Mouse (Mus musculus): Measurements from ENCODE around the gene Srsf6. TPM values are rescaled to one million over a fixed set of nuclear protein-coding genes. Genes with fewer than 3 reads are reported as not detected.

The Srsf6 gene
- polyA plus RNA-seq, 1 experiment from 2014 or later: 217 TPM

DNA sequence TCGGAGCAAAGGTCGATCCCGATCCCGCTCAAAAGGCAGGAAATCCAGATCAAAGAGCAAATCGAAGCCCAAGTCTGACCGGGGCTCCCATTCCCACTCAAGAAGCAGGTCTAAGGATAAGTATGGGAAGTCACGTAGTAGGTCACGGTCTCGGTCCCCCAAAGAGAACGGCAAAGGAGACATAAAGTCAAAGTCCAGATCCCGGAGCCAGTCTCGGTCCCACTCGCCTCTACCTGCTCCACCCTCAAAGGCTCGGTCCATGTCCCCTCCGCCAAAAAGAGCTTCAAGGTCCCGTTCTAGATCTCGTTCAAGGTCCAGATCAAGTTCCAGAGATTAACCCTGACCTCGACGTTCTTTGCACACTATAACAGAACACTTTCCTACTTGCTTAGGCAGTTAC is 3.1 kb downstream of the Srsf6 start:
- peaks cover 63% of the 10 kb centered on the region for H3K36me3 ChIP-seq
- ATAC-seq (ENCODE audit: borderline replicate concordance, extremely low read depth, low FRiP score, low TSS enrichment): no peak
- 90% methylated on average over 19 of the region's 19 CpGs for WGBS

DNA sequence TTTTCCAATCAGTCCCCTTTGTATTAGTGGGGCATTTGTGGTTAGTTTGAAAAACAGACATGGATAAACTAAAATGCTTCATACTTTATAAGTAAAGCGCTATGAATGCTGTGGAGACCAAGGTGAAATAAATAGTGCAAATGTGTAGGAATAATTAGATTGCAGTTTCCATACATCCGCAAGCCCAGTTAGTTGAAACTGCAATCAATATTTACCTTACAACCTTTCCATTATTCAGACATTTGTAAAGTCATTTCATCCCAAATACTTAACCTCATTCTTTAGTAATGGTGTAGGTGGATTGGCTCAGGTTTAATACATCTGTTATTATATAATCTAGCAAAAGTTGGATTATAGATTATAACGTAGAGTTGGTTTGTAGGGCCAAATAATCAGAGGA is 4.4 kb downstream of the Srsf6 start:
- H3K4me2 ChIP-seq: no peak overlapping the region
- H3K9ac ChIP-seq: no peak overlapping the region
- ATAC-seq (ENCODE audit: borderline replicate concordance, extremely low read depth, low FRiP score, low TSS enrichment): no peak
- peaks cover 11% of the 10 kb centered on the region for H3K4me1 ChIP-seq
- H3K9me3 ChIP-seq: no peaks in the 10 kb centered on the region
- 91% methylated on average over 3 of the region's 3 CpGs for WGBS
- no peak overlapping the region for H3K27ac ChIP-seq
- H3K36me3 ChIP-seq: peaks cover 75% of the 10 kb centered on the region
- H3K4me3 ChIP-seq: no peak overlapping the region
- no peaks in the 10 kb centered on the region for H3K27me3 ChIP-seq

More for the DNA sequence above, 3.1 kb downstream of the Srsf6 start:
- no peak overlapping the region for H3K4me2 ChIP-seq
- no peak overlapping the region for H3K9ac ChIP-seq
- H3K4me1 ChIP-seq: peaks cover 11% of the 10 kb centered on the region
- H3K4me3 ChIP-seq: no peak overlapping the region
- no peaks in the 10 kb centered on the region for H3K9me3 ChIP-seq
- H3K27me3 ChIP-seq: peaks cover 4% of the 10 kb centered on the region
- no peak overlapping the region for H3K27ac ChIP-seq

DNA sequence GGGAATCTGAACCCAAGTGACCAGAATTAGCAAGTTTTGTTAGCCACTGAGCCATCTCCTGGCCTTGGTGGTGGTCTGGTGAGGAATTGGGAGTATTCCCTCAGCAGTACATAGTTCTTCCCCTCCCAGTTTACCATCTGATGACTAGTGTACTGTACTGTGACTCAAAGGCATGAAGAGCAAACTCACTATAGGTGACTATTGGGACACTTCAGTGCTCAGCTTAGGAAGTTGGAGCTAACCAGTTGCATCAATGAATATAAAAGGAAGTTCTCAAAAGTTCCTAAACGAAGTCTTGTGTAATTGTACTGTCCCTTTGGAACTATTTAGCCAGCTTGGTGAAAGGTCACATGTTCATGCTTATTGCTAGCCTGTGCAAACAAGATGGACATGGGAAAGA is 8.2 kb downstream of the Srsf6 start:
- Histone ChIP-seq H3K36me3 (peaks cover 58% of the 10 kb centered on the region), H3K27me3 (peaks cover 22% of the 10 kb centered on the region), H3K4me1 (peaks cover 8% of the 10 kb centered on the region), H3K4me2 (no peak overlapping the region), H3K27ac (no peak overlapping the region), H3K9me3 (no peaks in the 10 kb centered on the region), H3K4me3 (no peak overlapping the region), H3K9ac (no peak overlapping the region)
- 64% methylated on average over 1 of the region's 1 CpGs for WGBS
- ATAC-seq (ENCODE audit: borderline replicate concordance, extremely low read depth, low FRiP score, low TSS enrichment): no peak

DNA sequence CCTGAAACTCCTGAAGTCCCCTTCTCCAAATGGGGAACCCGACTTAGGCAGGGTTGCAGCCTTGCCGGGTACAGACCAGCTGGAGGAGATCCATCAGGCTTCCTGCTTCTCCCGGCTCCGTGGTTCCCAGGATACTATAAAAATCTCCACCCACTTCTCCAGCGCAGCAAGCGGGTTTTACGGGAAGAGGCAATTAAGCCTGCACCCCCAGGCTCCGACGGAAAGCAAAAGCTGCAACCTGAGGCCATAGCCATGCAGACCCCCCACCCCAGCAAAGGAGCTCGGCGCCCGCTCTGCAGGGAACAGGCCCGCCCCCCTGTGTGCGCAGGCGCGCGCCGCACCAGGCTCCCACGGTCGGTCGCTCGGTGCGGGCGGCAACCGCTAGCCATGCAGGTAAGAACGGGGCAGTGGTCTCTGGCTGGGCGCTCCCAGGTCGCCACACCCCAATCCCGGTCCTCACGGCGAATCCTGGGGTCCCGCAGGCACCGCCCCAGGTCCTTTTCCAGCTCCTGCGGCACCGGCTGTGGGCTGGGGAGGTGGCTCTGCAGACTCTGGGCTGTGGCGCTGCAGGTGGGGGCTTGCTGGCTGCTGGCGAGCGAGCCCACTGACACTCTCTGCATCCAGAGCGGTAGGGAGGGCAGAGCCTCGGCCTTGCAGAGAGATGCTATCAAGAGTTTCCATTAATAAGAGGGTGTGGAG is 12.0 kb downstream of the Srsf6 start, which contains the start of gene L3mbtl1:
Gene L3mbtl1, plus strand, starts transcription at position 325 of the 699 bp plus-strand sequence.
- peaks cover 8% of the 10 kb centered on the region for H3K4me1 ChIP-seq
- under 1% methylated on average over 40 of the region's 40 CpGs for WGBS
- H3K36me3 ChIP-seq: peaks cover 25% of the 10 kb centered on the region
- peak within 1 kb of the TSS; percentile 52 for H3K4me3 ChIP-seq
- ATAC-seq (ENCODE audit: borderline replicate concordance, extremely low read depth, low FRiP score, low TSS enrichment): 0 out of 2 replicates have a peak, but pooled peaks have one; percentile 20
- H3K27me3 ChIP-seq: peaks cover 25% of the 10 kb centered on the region
- no peak within 1 kb of the TSS for H3K27ac ChIP-seq
- peak within 1 kb of the TSS; percentile 97 for H3K4me2 ChIP-seq
- H3K9ac ChIP-seq: peak within 1 kb of the TSS; percentile 31
- H3K9me3 ChIP-seq: no peaks in the 10 kb centered on the region

DNA sequence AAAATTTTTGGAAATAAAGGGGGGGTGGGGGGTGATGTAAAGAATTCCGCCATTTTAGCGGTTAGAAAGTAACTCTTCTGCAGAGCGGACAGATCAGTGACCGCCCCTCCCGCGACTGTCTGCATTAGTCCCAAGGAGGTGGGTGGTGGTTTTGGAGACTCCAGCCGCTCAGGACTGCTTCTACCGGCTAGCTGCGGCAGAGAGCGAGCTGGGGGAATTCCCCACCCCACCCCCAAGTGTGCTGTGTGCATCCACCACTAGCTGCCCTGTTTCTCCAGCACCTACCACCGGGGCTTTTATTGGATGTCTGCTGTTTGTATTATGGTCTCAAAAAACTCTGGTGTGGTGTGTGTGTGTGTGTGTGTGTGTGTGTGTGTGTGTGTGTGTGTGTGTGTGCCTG is 12.6 kb downstream of the Srsf6 start:
- WGBS: 7% methylated on average over 11 of the region's 11 CpGs
- Histone ChIP-seq H3K4me1 (peaks cover 8% of the 10 kb centered on the region), H3K4me3 (peak overlapping the region; percentile 52), H3K9ac (no peak overlapping the region), H3K27me3 (peaks cover 25% of the 10 kb centered on the region), H3K36me3 (peaks cover 19% of the 10 kb centered on the region), H3K4me2 (peak overlapping the region; percentile 97), H3K9me3 (no peaks in the 10 kb centered on the region), H3K27ac (no peak overlapping the region)
- no peak for ATAC-seq (ENCODE audit: borderline replicate concordance, extremely low read depth, low FRiP score, low TSS enrichment)

DNA sequence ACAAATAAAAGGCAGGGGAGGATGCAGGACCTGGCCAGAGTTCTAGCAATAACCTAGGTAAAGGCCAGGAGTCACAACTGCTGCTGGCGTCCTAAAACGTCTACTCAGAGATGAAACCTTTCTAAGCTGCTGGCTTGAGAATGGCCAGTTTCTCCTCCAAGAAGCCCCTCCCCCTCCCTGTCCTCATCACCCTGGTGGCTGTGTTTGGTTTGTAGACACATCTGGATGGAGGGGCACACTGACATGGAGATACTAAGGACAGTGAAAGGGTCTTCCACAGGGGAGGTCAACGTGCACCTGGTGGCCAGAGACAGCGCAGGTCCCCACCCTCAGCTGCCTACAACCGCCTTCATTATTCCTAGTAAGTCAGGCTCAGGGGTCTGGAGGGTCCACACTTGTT is 15.6 kb downstream of the Srsf6 start:
- no peak overlapping the region for H3K4me3 ChIP-seq
- no peak overlapping the region for H3K4me2 ChIP-seq
- no peaks in the 10 kb centered on the region for H3K36me3 ChIP-seq
- H3K4me1 ChIP-seq: peaks cover 8% of the 10 kb centered on the region
- no peak for ATAC-seq (ENCODE audit: borderline replicate concordance, extremely low read depth, low FRiP score, low TSS enrichment)
- no peak overlapping the region for H3K27ac ChIP-seq
- no peaks in the 10 kb centered on the region for H3K9me3 ChIP-seq
- H3K27me3 ChIP-seq: peaks cover 25% of the 10 kb centered on the region
- no peak overlapping the region for H3K9ac ChIP-seq
- WGBS: 75% methylated on average over 5 of the region's 5 CpGs

DNA sequence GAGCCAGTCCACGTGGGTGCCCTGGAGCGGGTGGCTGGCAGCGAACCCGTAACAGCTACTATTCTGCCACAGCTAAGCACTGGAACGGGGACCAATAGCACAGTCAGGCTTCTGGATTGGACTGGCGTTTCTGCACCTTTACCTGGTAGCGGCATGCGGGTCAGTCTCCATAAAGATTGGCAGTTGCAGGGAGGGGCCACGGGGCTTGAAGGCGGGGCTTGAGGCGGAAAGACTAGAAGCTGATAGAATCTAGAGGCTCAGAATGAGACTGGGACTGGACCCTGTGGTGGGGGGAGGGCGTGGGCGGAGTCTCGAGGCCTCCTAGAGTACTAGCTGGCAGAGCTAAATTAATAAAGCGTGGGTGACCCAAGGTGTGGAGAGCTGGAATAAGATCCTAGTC is 16.4 kb downstream of the Srsf6 start:
- H3K36me3 ChIP-seq: no peaks in the 10 kb centered on the region
- ATAC-seq (ENCODE audit: borderline replicate concordance, extremely low read depth, low FRiP score, low TSS enrichment): peak; percentile 31; the same call in 1 of the 2 replicates
- no peaks in the 10 kb centered on the region for H3K9me3 ChIP-seq
- peak overlapping the region; percentile 52 for H3K4me2 ChIP-seq
- H3K4me3 ChIP-seq: peak overlapping the region; percentile 12; the same call in 1 of the 2 replicates
- H3K9ac ChIP-seq: no peak overlapping the region
- no peak overlapping the region for H3K27ac ChIP-seq
- peaks cover 4% of the 10 kb centered on the region for H3K4me1 ChIP-seq
- H3K27me3 ChIP-seq: peaks cover 21% of the 10 kb centered on the region
- 28% methylated on average over 15 of the region's 15 CpGs for whole genome bisulfite sequencing

DNA sequence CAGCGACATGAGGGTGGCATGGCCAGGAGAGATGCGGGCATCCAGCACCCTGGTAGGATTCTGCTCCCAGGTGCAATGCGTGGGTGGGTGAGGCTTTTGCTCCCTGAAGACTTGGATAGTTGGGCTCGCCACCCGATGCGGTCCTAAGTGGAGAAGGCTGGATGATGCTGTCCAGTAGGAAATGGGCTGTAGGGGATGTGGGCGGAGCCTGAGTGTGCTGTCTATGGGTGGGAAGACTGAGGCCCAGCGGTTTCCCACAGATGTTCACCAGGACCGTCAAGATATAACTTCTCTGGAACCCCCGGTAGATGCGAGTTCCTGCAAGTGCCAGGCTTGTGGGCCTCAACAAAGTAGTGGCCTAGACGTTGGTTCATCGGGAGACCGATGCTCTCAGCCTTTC is 16.9 kb downstream of the Srsf6 start:
- no peaks in the 10 kb centered on the region; the same call in 1 of the 2 replicates for H3K4me1 ChIP-seq
- H3K27me3 ChIP-seq: peaks cover 16% of the 10 kb centered on the region
- no peaks in the 10 kb centered on the region for H3K36me3 ChIP-seq
- no peak overlapping the region for H3K9ac ChIP-seq
- no peak overlapping the region for H3K27ac ChIP-seq
- peak; percentile 31; the same call in 1 of the 2 replicates for ATAC-seq (ENCODE audit: borderline replicate concordance, extremely low read depth, low FRiP score, low TSS enrichment)
- peak overlapping the region; percentile 12; the same call in 1 of the 2 replicates for H3K4me3 ChIP-seq
- 65% methylated on average over 14 of the region's 14 CpGs for WGBS
- peak overlapping the region; percentile 52 for H3K4me2 ChIP-seq
- H3K9me3 ChIP-seq: no peaks in the 10 kb centered on the region

DNA sequence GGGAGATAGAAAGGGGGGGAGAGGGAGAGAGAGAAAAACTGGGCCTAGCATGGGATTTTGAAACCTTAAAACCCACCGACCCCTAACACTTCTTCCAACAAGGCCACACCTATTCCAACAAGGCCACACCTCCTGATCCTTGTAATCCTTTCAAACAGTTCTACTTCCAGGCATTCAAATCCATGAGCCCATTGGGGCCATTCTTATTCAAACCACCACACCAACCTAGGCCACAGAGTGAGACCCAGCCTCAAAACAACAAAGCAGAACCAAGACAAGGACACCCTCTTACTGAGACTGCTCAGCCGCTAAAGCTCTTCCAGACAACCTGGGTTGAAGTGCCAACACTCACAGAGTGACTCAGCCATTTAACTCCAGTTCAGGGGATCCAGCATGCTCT is 19.4 kb downstream of the Srsf6 start:
- Histone ChIP-seq H3K27me3 (no peaks in the 10 kb centered on the region), H3K9ac (no peak overlapping the region), H3K4me2 (no peak overlapping the region), H3K4me3 (no peak overlapping the region), H3K9me3 (no peaks in the 10 kb centered on the region), H3K27ac (no peak overlapping the region), H3K4me1 (no peaks in the 10 kb centered on the region), H3K36me3 (no peaks in the 10 kb centered on the region)
- no peak for ATAC-seq (ENCODE audit: borderline replicate concordance, extremely low read depth, low FRiP score, low TSS enrichment)
- WGBS: 76% methylated on average over 2 of the region's 2 CpGs

DNA sequence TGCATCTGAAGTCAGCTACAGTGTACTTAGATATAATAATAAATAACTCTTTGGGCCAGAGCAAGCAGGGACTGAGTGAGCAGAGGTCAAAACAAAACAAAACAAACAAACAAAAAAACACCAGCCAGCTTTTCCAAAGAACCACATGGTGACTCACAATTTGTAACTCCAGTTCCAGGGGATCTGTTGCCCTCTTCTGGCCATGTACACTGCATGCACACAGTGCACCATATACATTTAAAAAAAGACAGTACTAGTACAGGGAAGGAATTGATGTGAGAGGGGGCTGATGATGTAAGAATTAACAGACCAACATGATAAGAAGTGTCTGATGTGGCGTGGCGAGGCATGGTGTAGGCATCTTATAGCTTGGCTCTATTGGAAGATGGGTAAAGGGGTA is 25.5 kb downstream of the Srsf6 start:
- H3K27ac ChIP-seq: no peak overlapping the region
- H3K36me3 ChIP-seq: no peaks in the 10 kb centered on the region
- no peaks in the 10 kb centered on the region for H3K4me1 ChIP-seq
- H3K27me3 ChIP-seq: no peaks in the 10 kb centered on the region
- ATAC-seq (ENCODE audit: borderline replicate concordance, extremely low read depth, low FRiP score, low TSS enrichment): no peak
- H3K9ac ChIP-seq: no peak overlapping the region
- H3K9me3 ChIP-seq: no peaks in the 10 kb centered on the region
- no peak overlapping the region for H3K4me3 ChIP-seq
- no peak overlapping the region for H3K4me2 ChIP-seq
- 89% methylated on average over 2 of the region's 2 CpGs for WGBS

DNA sequence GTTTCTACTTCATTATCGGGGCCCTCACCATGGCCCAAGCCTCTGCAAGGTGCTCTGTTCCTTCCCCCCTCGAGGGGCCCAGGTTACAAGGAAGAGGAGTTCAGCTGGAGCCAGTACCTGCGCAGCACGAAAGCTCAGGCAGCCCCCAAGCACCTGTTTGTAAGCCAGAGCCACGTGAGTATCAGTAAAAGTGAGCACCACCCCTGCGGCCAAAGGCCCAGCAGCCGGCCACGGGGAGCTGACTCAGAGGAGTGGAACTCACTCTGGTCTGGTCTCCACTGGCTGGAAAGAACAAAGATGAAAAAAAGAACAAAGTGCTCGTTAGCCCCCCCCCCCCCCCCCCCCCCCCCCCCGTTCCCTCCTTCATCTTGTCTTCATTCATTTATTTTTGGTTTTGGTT is 30.0 kb downstream of the Srsf6 start:
- no peak for ATAC-seq (ENCODE audit: borderline replicate concordance, extremely low read depth, low FRiP score, low TSS enrichment)
- Histone ChIP-seq H3K4me3 (no peak overlapping the region), H3K4me1 (no peaks in the 10 kb centered on the region), H3K27ac (no peak overlapping the region), H3K9ac (no peak overlapping the region), H3K9me3 (no peaks in the 10 kb centered on the region), H3K36me3 (no peaks in the 10 kb centered on the region), H3K4me2 (no peak overlapping the region), H3K27me3 (no peaks in the 10 kb centered on the region)
- WGBS: 57% methylated on average over 9 of the region's 10 CpGs

DNA sequence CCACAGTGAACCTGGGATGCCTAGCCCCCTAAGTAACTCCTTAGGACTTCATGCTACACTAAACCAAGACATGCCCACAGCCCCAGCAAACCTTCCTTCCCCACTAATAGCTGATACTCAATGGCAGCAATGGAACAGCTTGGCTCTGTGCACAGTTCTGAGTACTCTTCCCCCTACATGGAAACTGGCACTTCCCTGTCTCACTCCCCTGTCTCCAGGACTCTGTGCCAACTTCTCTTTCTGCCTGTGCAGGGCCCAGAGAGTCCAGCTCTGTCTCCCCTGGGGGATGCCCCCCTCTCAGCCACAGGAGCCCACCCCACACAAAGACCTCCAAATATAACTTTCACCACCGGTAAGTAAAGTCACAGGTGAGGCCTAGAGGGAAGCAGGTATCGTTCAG is 35.4 kb downstream of the Srsf6 start:
- no peak for ATAC-seq (ENCODE audit: borderline replicate concordance, extremely low read depth, low FRiP score, low TSS enrichment)

More for the DNA sequence above, 35.4 kb downstream of the Srsf6 start:
- no peaks in the 10 kb centered on the region for H3K27me3 ChIP-seq
- WGBS: 83% methylated on average over 2 of the region's 2 CpGs
- no peak overlapping the region for H3K4me3 ChIP-seq
- H3K4me1 ChIP-seq: no peaks in the 10 kb centered on the region
- no peaks in the 10 kb centered on the region for H3K9me3 ChIP-seq
- no peaks in the 10 kb centered on the region for H3K36me3 ChIP-seq
- H3K4me2 ChIP-seq: no peak overlapping the region
- no peak overlapping the region for H3K27ac ChIP-seq
- H3K9ac ChIP-seq: no peak overlapping the region

Data from lung, embryonic 15.5 days (tissue).